Mouse (Mus musculus) gastrocnemius, postnatal 4 days (tissue): ENCODE data around the gene C4bp. TPM values are rescaled to one million over a fixed set of nuclear protein-coding genes. Genes with fewer than 3 reads are reported as not detected.

Experiments used
- total RNA-seq, 2 experiments: library from RNA; stranded (reverse); gene quantifications; 2 replicates each; pipeline ENCODE4 v1.2.3; 2021

C4bp gene
- total RNA-seq, 2 experiments from 2014 or later, result 0.41 TPM; not detected in 1

Other genes with a start within 250 kb of the C4bp start
- gene Cd55b, start 238.6 kb downstream of the C4bp start, total RNA-seq, result under 1 TPM; 0.31 to 0.37 TPM
- 10 to 100 TPM; 37.8 to 41.9 TPM for gene Cd55, start 198.9 kb downstream of the C4bp start, total RNA-seq
- not detected for gene Zp3r, start 32.0 kb downstream of the C4bp start, total RNA-seq
- not detected for gene Gm29427, start 54.2 kb upstream of the C4bp start, total RNA-seq
- gene Yod1, start 55.7 kb upstream of the C4bp start, total RNA-seq, result 1 to 10 TPM; 4.0 to 5.2 TPM
- 10 to 100 TPM; 10.5 to 13.4 TPM for gene Pfkfb2, start 67.6 kb upstream of the C4bp start, total RNA-seq
- gene AA986860, start 70.3 kb upstream of the C4bp start, total RNA-seq, result 1 to 10 TPM; 1.0 to 1.2 TPM
- gene Fcamr, start 139.3 kb upstream of the C4bp start, total RNA-seq, result not detected
- under 1 TPM in 1 of 2 experiments, not detected in 1; 0.08 TPM for gene Pigr, start 165.1 kb upstream of the C4bp start, total RNA-seq
- under 1 TPM in 1 of 2 experiments, not detected in 1; 0.39 TPM for gene Fcmr, start 204.0 kb upstream of the C4bp start, total RNA-seq
- gene Il24, start 225.8 kb upstream of the C4bp start, total RNA-seq, result not detected
- not detected for gene Il20, start 249.8 kb upstream of the C4bp start, total RNA-seq